18 mouse cellular contexts compared by ENCODE assay signal in genomic region chr8:103561606-103562005, GRCm38 (mm10).
"Had no signal": no experiment of that assay in that cellular context is flagged by ENCODE, and none has a peak within 500 bp of the region (broad histone marks: within the 10 kb centered on the region; RNA-seq: fewer than 3 reads in every experiment).

No protein-coding gene starts in this region.

- H3K9ac ChIP-seq: liver, embryonic 12.5 days; liver, embryonic 14.5 days; midbrain, embryonic 12.5 days; neural tube, embryonic 13.5 days; neural tube, embryonic 15.5 days had no signal

- H3K9me3 ChIP-seq: liver, embryonic 12.5 days; midbrain, embryonic 10.5 days; midbrain, embryonic 12.5 days; neural tube, embryonic 13.5 days; neural tube, embryonic 15.5 days had no signal

- H3K27ac ChIP-seq: liver, embryonic 12.5 days; liver, embryonic 14.5 days; midbrain, embryonic 10.5 days; midbrain, embryonic 12.5 days; neural tube, embryonic 13.5 days; neural tube, embryonic 15.5 days had no signal

- H3K4me2 ChIP-seq: liver, embryonic 12.5 days; midbrain, embryonic 12.5 days; neural tube, embryonic 13.5 days; neural tube, embryonic 15.5 days had no signal

- ATAC-seq: liver, embryonic 12.5 days; lung, postnatal 0 days; midbrain, embryonic 16.5 days had no signal

- H3K4me1 ChIP-seq: liver, embryonic 12.5 days; midbrain, embryonic 10.5 days; midbrain, embryonic 12.5 days; neural tube, embryonic 13.5 days; neural tube, embryonic 15.5 days had no signal

- H3K27me3 ChIP-seq: liver, embryonic 12.5 days; neural tube, embryonic 13.5 days; neural tube, embryonic 15.5 days had no signal

- H3K36me3 ChIP-seq: liver, embryonic 12.5 days; midbrain, embryonic 10.5 days; midbrain, embryonic 12.5 days; neural tube, embryonic 13.5 days; neural tube, embryonic 15.5 days had no signal

- DNase-seq: midbrain, embryonic 14.5 days; retina, postnatal 1 day; right cerebral cortex, adult 18-20 months; right cerebral cortex, postnatal 25 days; right cerebral cortex, postnatal 4 days; spleen, adult 18-20 months; thymus, adult 18-20 months; thymus, postnatal 25 days; thymus, postnatal 4 days had no signal

- H3K4me3 ChIP-seq: liver, embryonic 12.5 days; midbrain, embryonic 10.5 days; midbrain, embryonic 12.5 days; myocyte; neural tube, embryonic 13.5 days; neural tube, embryonic 15.5 days had no signal
